Mouse (Mus musculus) ovary, postnatal 36 days (tissue): Measurements from ENCODE around the gene Mef2d.

ENCODE experiments used
- DNase-seq: peaks from one replicate; pipeline ENCODE4 v3.0.0; 2022; ENCODE audit warnings: low spot score, mixed read lengths

The Mef2d gene

DNA sequence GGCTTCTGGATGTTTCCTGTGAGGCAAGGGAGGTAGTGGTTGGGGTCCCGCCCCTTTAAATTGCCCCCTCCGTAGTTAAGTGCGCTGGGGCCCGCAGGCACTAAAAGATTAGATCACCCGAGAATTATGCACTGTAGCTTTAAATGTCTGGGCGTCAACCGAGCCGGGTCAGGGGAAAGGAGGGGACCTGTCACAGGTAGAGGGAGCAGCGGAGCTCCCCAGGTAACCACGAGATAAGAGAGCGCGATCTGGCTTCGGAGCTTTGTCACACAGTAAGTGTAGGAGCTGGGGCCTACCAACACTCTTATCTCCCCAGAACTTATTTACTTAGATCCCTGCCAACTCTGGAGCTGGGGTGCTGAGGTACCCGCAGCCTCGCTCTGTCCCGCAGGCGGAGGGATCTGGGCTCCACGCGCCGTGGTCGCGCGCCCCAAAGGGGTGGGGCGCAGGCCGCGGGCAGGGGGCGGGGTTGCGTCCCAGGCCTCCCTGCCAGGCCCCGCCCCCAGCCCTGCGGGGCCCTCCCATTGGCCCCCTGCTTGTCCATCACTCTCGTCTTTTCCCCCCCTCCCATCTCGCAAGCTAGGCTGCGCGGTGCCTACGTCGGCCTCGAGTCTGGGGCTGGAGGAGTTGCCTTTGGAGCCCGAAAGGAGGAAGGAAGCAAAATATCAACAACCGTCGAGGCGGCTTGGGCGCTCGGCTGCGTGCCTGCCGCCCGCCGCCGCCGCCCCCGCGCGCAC lies at the start of gene Mef2d:
Gene Mef2d, plus strand, starts transcription at position 586 of the 737 bp plus-strand sequence.
- peak; percentile 96 for DNase-seq

GRCm38 (mm10) chr3:88094126-88094525 lies 48.0 kb upstream of the Mef2d start:
- DNase-seq: no peak

DNA sequence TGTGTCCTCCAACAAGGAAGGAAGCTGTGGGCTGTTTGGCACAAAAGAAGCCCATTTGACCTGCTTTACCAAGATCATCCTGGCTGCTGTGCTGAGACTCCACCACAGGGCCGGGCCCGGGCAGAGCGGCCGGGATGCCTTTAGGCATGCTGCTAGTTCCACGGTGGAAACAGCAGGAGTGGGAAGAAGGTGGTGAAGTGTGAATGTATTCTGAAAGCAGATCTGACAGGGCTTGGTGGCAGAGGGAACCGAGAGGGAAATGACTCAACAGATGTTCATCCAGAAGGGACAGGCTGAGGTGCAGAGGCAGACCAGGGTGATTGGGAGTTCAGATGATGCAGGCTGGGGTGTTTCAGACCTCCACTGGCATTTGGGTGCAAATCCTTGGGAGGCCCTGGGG lies 44.5 kb upstream of the Mef2d start:
- DNase-seq: no peak

GRCm38 (mm10) chr3:88100251-88100650 lies 41.9 kb upstream of the Mef2d start:
- DNase-seq: no peak

DNA sequence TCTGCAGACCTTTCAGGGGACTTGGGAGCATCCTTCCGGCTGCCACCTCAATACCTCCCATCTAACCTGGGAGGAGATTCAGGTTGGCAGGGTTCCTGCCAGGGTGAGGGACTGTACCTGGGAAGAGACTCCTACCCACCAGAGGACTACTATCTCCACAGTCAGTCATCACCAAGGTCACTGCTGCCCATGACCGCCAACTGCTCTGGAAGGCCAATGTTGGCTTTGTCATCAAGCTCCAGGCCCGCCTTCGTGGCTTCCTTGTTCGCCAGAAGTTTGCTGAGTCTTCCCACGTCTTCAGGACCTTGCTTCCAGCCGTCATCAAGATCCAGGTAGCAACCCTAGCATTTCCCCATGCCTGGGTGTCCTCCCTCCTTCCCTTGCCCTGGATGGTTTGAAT lies 40.4 kb upstream of the Mef2d start:
- no peak for DNase-seq

GRCm38 (mm10) chr3:88102196-88102595 lies 40.0 kb upstream of the Mef2d start:
- DNase-seq: no peak

- DNase-seq: no peak
Observed at GRCm38 (mm10) chr3:88102611-88103010, 39.6 kb upstream of the Mef2d start.

DNA sequence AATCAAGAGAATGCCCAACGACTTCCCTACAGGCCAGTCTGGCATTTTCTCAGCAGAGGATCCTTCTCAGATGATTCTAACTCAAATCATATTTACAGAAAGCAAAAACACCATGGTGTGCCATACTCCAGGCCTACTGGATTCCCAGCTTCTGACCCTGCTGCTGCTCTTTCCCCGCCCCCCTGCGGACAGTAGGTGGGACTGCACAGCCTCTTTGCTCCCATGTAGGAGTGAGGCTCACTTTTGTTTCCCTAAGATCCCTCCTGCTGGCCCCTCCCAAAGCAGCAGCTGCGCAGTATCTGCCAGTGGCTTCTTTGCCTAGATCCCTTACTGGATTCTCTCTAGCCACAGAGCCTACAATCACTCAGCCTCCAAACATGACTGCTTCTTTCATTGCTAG lies 36.0 kb upstream of the Mef2d start:
- no peak for DNase-seq

GRCm38 (mm10) chr3:88109126-88109525 lies 33.0 kb upstream of the Mef2d start:
- no peak for DNase-seq

DNA sequence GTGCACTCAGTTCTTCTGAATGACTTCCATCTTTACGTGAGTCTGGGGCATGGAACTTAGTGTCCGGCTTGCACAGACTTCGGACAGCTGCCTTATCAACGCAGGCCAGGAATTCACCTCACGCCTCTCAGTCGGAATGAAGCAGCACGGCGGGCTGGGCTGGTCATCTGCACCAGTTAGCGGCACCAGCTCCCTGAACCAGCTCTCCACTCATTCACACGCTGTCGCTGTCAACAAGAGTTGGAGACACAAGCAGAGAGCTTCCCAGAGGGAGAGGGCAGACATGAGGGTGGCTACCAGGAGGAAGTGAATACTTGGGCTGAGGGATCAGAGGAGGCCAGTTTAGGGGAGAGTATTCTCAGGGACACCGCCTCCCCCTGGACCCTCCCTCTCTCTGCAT lies 27.8 kb upstream of the Mef2d start:
- no peak for DNase-seq

DNA sequence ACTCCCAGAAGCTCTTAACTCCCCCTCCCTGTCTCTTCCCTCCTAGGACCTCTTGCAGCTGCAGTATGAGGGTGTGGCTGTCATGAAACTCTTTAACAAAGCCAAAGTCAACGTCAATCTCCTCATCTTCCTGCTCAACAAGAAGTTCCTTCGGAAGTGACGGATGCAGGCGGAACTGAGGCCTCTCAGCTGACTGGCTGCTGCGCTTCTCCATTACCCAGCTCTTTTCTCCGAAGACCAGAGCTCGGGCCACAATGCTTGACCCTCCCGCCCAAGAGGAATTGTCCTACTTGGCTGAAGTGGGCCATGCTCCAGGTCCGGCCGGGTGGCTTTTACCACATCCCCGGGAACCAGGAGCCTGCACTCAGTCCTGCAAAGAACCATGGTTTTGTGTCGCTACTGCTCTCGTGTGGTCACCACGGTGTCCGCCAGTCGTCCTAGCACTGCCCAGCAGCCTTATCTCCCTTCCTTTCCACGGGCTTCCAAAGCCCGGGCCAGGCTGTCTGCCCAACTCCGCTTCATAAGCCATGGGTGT lies 22.0 kb upstream of the Mef2d start:
- DNase-seq: no peak

- no peak for DNase-seq
Observed at GRCm38 (mm10) chr3:88121164-88122131, 20.7 kb upstream of the Mef2d start.

DNA sequence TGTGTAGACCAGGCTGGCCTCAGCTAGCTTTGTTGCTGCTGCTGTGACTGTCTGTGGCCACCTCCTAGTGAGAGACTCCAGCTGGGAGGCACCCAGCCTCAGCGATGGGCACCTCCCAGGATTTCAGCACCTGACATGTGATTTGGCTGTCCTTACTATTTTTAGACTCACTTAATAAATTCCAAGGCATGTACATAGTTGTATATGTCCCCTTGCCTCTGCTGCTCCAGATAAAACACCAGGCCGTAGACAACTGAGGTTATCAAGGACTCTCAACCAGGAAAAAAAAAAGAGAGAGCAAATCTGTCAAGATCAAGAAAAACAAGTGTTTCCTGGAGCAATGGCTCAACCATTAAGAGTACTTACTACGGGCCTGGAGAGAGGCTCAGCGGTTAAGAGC lies 17.0 kb upstream of the Mef2d start:
- no peak for DNase-seq

GRCm38 (mm10) chr3:88126181-88126580 lies 16.0 kb upstream of the Mef2d start:
- no peak for DNase-seq

GRCm38 (mm10) chr3:88127636-88128035 lies 14.5 kb upstream of the Mef2d start:
- DNase-seq: no peak

GRCm38 (mm10) chr3:88128056-88128455 lies 14.1 kb upstream of the Mef2d start:
- no peak for DNase-seq

GRCm38 (mm10) chr3:88129006-88129405 lies 13.2 kb upstream of the Mef2d start:
- DNase-seq: no peak

DNA sequence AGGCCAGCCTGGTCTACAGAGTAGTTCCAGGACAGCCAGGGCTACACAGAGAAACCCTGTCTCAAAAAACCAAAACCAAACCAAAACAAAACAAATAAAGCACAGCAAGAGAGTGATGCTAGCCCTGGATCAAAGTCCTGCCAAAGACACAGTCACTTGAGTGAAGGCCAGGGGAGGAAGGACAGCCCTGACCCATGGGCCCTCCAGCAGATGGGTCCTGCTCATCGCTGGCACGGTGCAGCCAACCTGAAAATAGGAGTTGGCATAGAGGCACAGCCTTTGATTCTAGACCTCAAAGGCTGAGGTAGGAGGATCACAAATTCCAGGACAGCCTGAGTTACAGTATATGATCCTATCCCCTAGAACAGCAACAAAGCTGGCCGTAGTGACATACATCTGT lies 11.1 kb upstream of the Mef2d start:
- DNase-seq: no peak

- no peak for DNase-seq
Observed at GRCm38 (mm10) chr3:88132492-88132891, 9.7 kb upstream of the Mef2d start.

GRCm38 (mm10) chr3:88133187-88133771 lies 8.9 kb upstream of the Mef2d start:
- DNase-seq: no peak

- no peak for DNase-seq
Observed at GRCm38 (mm10) chr3:88136346-88136745, 5.8 kb upstream of the Mef2d start.

DNA sequence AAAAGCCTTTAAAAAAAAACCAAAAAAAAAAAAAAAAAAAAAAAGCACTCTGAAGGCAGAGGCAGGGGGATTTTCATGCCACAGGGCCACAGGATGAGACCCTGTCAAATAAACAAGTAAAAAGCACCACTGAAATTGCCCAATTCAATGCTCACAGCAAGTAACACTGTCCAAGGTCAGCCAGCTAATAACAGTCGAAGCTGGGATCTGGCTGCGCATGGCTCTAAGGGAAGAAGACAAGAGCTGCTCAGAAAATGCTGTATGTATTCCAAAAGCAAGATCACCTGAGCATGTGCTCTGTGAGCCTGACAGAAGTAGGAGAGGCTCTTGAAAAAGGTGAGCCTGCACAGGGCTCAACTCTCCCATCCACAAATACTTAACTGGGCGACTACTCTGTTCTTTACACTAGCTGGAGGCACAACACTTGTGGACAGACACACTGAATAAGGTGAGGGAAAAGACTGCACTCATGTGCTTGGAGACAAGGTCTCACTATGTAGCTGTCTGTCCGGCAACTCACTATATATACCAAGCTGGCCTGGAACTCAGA lies 5.2 kb upstream of the Mef2d start:
- no peak for DNase-seq
